Mouse (Mus musculus) liver, embryonic 15.5 days (tissue): ENCODE results near the gene Lctl. TPM values are rescaled to one million over a fixed set of nuclear protein-coding genes. Genes with fewer than 3 reads are reported as not detected.

Experiments used
- ATAC-seq: fragments of 200-750 bp; cut with Nextera tagmentation; 2 replicates; pipeline ENCODE4 v1.8.0; 2017; ENCODE audit warnings: moderate number of reproducible peaks, mild to moderate bottlenecking, moderate library complexity; ENCODE audit not compliant: insufficient read depth
- H3K27ac ChIP-seq: fragments of 300-500 bp; sonication (generic); replicated peaks from 2 replicates; pipeline ENCODE4 v1.5.1; 2015; ENCODE audit warnings: mild to moderate bottlenecking, inconsistent platforms
- H3K27me3 ChIP-seq: fragments of 300-500 bp; sonication (generic); 2 replicates; pipeline ENCODE4 v1.6.1; 2015; ENCODE audit warnings: mild to moderate bottlenecking, inconsistent platforms
- H3K36me3 ChIP-seq: fragments of 300-500 bp; sonication (generic); replicated peaks from 2 replicates; pipeline ENCODE4 v1.6.1; 2015; ENCODE audit warnings: moderate library complexity, mild to moderate bottlenecking, inconsistent platforms
- H3K4me1 ChIP-seq: fragments of 300-500 bp; sonication (generic); replicated peaks from 2 replicates; pipeline ENCODE4 v1.6.1; 2015; ENCODE audit warnings: inconsistent platforms
- H3K4me2 ChIP-seq: fragments of 300-500 bp; sonication (generic); 2 replicates; pipeline ENCODE4 v1.6.1; 2015; ENCODE audit warnings: moderate library complexity, mild to moderate bottlenecking, inconsistent platforms
- H3K4me3 ChIP-seq: fragments of 300-500 bp; sonication (generic); replicated peaks from 2 replicates; pipeline ENCODE4 v1.5.1; 2015; ENCODE audit warnings: mild to moderate bottlenecking, inconsistent platforms
- H3K9ac ChIP-seq: fragments of 300-500 bp; sonication (generic); 2 replicates; pipeline ENCODE4 v1.6.1; 2015; ENCODE audit warnings: moderate library complexity, mild to moderate bottlenecking, inconsistent platforms
- H3K9me3 ChIP-seq: fragments of 300-500 bp; sonication (generic); replicated peaks from 2 replicates; pipeline ENCODE4 v1.6.1; 2016; ENCODE audit warnings: inconsistent platforms
- WGBS: fragments of 180-500 bp; shearing (Covaris S2); methylation state at CpG from one replicate; pipeline ENCODE4 v1.1.7; 2015; ENCODE audit warnings: mixed read lengths; ENCODE audit not compliant: insufficient replicate concordance; 5-methylcytosine and 5-hydroxymethylcytosine counted together
- polyA plus RNA-seq: library from polyadenylated mRNA; unstranded; fragments of >200 nt; fragmentation: Nextera tagmentation; extraction: Ambion mirVana; gene quantifications from 2 replicates; pipeline ENCODE4 v1.2.1, GENCODE M21; 2015

Lctl gene
- polyA plus RNA-seq, 1 experiment from 2014 or later, result not detected

DNA sequence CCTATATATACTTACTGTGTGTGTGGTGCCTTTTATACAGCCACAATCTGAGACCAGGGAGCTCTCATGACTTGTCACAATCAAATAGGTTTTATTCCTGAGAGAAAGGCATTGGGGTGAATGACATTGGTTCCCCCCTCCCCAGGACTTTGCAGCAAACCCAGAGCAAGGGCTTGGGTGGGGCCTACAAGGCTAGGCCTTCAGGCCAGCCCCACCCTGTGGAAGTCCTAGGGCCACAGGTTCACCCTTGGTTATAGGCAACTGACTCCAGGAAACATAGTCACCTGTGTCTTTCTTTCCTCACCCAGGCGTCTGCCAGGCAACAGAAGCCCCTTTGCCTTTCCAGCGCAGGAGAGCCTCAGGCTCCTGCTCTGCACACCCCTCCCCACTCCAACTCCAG is 31.0 kb upstream of the Lctl start:
- H3K27ac ChIP-seq, result peak overlapping the region; percentile 89
- H3K4me3 ChIP-seq, result peak overlapping the region; percentile 65
- peak overlapping the region; percentile 47; the same call in 1 of the 2 replicates for H3K9ac ChIP-seq
- peaks cover 3% of the 10 kb centered on the region; the same call in 1 of the 2 replicates for H3K36me3 ChIP-seq
- peak; percentile 38; the same call in 1 of the 2 replicates for ATAC-seq
- peaks cover 4% of the 10 kb centered on the region; the same call in 1 of the 2 replicates for H3K27me3 ChIP-seq
- WGBS, result 75% methylated on average over 2 of the region's 2 CpGs
- H3K9me3 ChIP-seq, result no peaks in the 10 kb centered on the region
- peaks cover 63% of the 10 kb centered on the region for H3K4me1 ChIP-seq
- peak overlapping the region; percentile 78 for H3K4me2 ChIP-seq

DNA sequence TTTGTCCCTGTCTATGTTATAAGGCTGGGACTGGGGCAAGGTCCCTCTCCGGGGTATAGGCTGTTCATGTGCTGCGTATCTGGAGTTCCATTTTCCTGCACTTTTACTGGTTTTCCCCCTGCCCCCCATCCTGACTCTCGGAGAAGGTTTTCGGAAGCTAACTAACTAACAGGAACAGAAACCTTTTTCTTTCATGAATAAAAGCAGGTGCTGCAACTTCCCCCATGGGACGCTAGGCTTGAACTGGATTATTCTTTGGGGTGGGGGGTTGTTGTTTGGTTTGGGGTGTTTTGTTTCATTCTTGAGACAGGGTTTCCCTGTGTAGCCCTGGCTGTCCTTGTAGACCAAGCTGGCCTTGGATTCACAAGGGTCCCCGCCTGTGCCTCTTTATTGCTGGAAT is 30.4 kb upstream of the Lctl start:
- peaks cover 4% of the 10 kb centered on the region; the same call in 1 of the 2 replicates for H3K27me3 ChIP-seq
- 77% methylated on average over 6 of the region's 6 CpGs for WGBS
- peak overlapping the region; percentile 47; the same call in 1 of the 2 replicates for H3K9ac ChIP-seq
- no peaks in the 10 kb centered on the region for H3K9me3 ChIP-seq
- H3K4me1 ChIP-seq, result peaks cover 57% of the 10 kb centered on the region
- peak overlapping the region; percentile 78 for H3K4me2 ChIP-seq
- H3K36me3 ChIP-seq, result peaks cover 3% of the 10 kb centered on the region; the same call in 1 of the 2 replicates
- peak overlapping the region; percentile 89 for H3K27ac ChIP-seq
- ATAC-seq, result no peak
- peak overlapping the region; percentile 65 for H3K4me3 ChIP-seq

DNA sequence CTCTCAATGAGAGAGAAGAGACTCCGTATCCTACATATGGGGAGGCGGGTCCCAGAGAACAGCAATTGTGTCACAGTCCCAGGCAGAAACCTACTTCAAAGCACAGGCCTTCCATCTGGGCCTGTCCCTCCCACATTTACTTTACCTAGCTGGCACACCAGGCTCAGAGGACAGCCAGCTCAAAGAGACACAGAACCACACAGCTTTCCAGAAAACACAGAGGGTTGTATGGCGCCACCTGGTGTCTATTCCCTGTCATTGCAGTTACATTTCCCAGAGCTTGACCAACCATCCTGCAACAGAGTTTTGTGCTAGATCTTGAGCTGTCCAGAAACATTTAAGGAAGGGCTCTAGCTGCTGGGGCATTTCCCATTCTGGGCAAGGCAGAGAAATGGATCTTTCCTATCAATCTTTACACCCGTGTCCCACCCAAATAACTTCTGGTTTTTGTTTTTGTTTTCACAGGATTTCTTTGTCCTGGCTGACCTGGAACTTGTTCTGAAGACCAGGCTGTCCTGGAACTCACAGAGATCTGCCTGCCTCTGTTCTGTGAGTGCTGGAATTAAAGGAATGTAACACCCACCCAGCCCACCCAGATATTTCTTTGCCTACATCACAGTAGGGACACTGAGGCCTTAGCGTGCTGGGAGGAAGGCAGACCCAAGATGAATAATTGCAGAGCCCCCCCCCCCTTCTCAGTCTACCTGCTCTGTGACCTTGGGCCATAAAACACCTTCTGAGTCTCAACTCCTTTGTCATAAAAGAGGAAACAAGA is 29.3 kb upstream of the Lctl start:
- no peak overlapping the region for H3K4me3 ChIP-seq
- peak overlapping the region; percentile 12 for H3K9ac ChIP-seq
- WGBS, result 45% methylated on average over 5 of the region's 5 CpGs
- H3K27me3 ChIP-seq, result peaks cover 4% of the 10 kb centered on the region; the same call in 1 of the 2 replicates
- no peaks in the 10 kb centered on the region for H3K9me3 ChIP-seq
- peaks cover 54% of the 10 kb centered on the region for H3K4me1 ChIP-seq
- peak overlapping the region; percentile 89 for H3K27ac ChIP-seq
- no peak for ATAC-seq
- peaks cover 3% of the 10 kb centered on the region; the same call in 1 of the 2 replicates for H3K36me3 ChIP-seq
- H3K4me2 ChIP-seq, result no peak overlapping the region

DNA sequence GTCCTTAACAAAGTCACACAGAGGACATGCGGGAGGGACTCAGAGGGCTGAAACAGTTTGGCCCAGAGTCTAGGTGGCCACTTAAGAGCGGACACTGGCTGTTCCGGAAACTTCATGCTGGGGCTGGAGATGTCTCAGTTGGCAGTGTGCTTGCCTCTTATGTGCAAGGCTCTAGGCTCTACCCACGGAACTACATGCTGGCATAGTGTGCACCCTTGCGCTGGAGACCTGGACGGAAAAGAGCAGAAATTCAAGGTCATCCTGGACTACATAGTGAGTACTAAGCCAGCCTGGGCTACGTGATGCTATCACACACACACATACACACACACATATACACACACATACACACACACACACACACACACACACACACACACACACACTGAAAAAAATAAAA is 28.6 kb upstream of the Lctl start:
- no peak overlapping the region for H3K27ac ChIP-seq
- H3K36me3 ChIP-seq, result peaks cover 3% of the 10 kb centered on the region; the same call in 1 of the 2 replicates
- H3K27me3 ChIP-seq, result peaks cover 4% of the 10 kb centered on the region; the same call in 1 of the 2 replicates
- ATAC-seq, result no peak
- H3K4me2 ChIP-seq, result no peak overlapping the region
- H3K9ac ChIP-seq, result no peak overlapping the region
- no peaks in the 10 kb centered on the region for H3K9me3 ChIP-seq
- H3K4me1 ChIP-seq, result peaks cover 47% of the 10 kb centered on the region
- no peak overlapping the region for H3K4me3 ChIP-seq
- 72% methylated on average over 7 of the region's 7 CpGs for WGBS

DNA sequence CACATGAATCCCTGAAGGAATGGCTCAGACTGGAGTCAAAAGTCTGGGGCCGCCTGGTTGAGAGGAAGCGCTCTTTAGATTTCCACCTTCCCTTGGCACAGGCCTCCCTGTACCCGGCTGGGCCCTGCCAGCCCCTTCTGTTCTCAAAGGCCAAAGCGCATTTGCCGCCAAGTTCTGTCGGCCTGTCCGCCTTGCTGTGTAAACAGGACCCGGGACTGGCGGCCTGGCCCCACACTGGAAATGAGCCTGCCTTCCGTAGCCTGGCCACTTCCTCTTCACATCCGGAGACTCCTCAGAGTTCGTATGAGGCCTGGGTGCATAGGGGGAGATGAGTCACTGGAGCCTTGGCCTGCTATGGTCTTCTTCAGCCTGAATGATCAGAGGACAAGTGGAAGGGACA is 27.9 kb upstream of the Lctl start:
- no peak for ATAC-seq
- Histone ChIP-seq H3K36me3 (peaks cover 3% of the 10 kb centered on the region; the same call in 1 of the 2 replicates), H3K27ac (no peak overlapping the region; the same call in 1 of the 2 replicates), H3K4me1 (peaks cover 42% of the 10 kb centered on the region), H3K4me3 (no peak overlapping the region), H3K9me3 (no peaks in the 10 kb centered on the region), H3K27me3 (peaks cover 2% of the 10 kb centered on the region; the same call in 1 of the 2 replicates), H3K9ac (no peak overlapping the region), H3K4me2 (no peak overlapping the region)
- WGBS, result 24% methylated on average over 12 of the region's 12 CpGs

DNA sequence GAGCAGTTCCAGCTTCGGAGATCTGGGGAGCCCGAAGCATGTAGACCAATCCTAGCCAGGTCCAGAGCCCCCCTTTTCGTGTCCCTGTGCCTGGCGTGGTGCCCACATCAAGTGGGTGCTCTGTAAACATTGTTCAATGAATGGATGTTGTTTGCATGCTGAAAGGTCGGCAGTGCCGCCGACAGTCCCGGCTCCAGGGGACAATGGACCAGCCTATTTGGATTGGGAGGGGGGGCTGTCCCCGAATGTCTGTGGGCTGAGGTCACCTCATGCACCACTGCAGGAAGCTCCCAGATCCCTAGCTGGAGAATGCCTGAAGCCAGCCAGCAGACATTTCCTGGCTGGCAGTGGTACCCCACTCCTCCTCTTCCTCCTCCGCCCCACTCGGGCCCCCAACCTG is 22.9 kb upstream of the Lctl start:
- Histone ChIP-seq H3K9ac (no peak overlapping the region), H3K4me1 (peaks cover 6% of the 10 kb centered on the region), H3K27me3 (no peaks in the 10 kb centered on the region), H3K9me3 (no peaks in the 10 kb centered on the region), H3K27ac (no peak overlapping the region), H3K36me3 (no peaks in the 10 kb centered on the region), H3K4me2 (no peak overlapping the region), H3K4me3 (no peak overlapping the region)
- ATAC-seq, result no peak
- WGBS, result 64% methylated on average over 11 of the region's 11 CpGs

DNA sequence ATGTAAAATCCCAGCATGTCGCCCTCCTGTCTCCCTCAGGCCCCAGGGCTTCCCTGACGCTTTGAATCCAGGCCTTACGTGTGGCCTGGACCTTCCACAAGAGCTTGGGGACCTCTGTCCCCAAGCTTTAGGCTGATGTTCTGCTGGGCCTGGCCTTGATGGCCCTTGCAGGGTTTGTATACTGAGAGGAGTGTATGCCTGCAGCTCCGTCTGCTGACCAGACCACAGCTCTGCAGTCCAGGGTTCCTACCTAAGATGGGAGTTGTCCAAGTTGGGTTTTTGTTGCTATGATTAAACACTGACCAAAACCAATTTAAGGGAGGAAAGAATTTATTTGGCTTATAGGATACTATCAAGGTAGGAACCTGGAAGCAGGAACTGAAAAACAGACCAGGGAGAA is 18.7 kb upstream of the Lctl start:
- H3K9me3 ChIP-seq, result no peaks in the 10 kb centered on the region
- H3K4me1 ChIP-seq, result peaks cover 6% of the 10 kb centered on the region
- no peaks in the 10 kb centered on the region for H3K36me3 ChIP-seq
- no peak overlapping the region for H3K4me3 ChIP-seq
- no peaks in the 10 kb centered on the region for H3K27me3 ChIP-seq
- no peak for ATAC-seq
- H3K27ac ChIP-seq, result no peak overlapping the region
- WGBS, result 61% methylated on average over 4 of the region's 4 CpGs
- no peak overlapping the region for H3K4me2 ChIP-seq
- H3K9ac ChIP-seq, result no peak overlapping the region

DNA sequence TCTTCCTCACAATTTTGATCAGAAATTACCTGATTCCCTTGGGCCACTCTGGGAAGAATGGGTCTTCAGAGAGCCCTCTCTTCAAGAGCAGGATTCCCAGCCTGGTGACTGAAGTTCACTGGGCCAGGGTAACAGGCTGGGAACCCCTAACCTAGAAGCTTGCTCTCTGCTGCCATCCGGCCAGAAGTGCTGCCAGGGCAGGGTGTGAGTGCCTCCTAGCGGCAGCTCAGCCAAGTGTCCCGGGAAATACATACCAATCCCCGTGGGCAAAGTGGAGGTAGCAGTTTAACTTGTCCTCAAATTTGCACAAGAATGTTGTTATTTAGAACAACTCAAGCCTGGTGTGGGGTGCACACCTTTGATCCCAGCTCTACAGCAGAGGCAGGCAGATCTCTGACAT is 16.5 kb upstream of the Lctl start:
- Histone ChIP-seq H3K9me3 (no peaks in the 10 kb centered on the region), H3K4me3 (no peak overlapping the region), H3K27me3 (no peaks in the 10 kb centered on the region), H3K4me2 (no peak overlapping the region), H3K36me3 (no peaks in the 10 kb centered on the region), H3K9ac (no peak overlapping the region), H3K27ac (no peak overlapping the region), H3K4me1 (no peaks in the 10 kb centered on the region)
- 1% methylated on average over 4 of the region's 4 CpGs for WGBS
- no peak for ATAC-seq

DNA sequence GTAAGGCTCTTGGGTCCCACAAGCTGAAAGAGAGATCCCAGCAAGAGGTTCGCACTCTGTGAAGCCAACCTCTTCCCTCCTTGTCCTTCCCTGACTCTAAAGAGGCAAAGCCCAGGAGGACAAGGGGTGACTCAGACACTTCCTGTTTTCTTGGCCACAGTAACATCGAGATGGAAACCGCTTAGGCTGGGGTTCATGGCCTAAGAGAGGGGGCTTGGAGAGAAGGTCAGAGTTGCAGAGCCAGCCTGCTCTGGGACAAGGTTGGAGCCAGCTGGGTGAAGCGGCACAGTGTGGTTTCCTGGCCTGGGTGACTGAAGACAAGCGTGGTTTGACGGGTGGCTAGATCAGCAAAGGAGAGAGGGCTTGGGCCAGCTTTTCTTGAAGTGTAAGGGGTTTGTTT is 11.6 kb upstream of the Lctl start:
- no peaks in the 10 kb centered on the region for H3K9me3 ChIP-seq
- ATAC-seq, result no peak
- no peak overlapping the region for H3K9ac ChIP-seq
- no peaks in the 10 kb centered on the region for H3K4me1 ChIP-seq
- H3K27me3 ChIP-seq, result no peaks in the 10 kb centered on the region
- H3K4me3 ChIP-seq, result no peak overlapping the region
- H3K27ac ChIP-seq, result no peak overlapping the region
- no peak overlapping the region for H3K4me2 ChIP-seq
- 22% methylated on average over 6 of the region's 6 CpGs for WGBS
- H3K36me3 ChIP-seq, result no peaks in the 10 kb centered on the region

DNA sequence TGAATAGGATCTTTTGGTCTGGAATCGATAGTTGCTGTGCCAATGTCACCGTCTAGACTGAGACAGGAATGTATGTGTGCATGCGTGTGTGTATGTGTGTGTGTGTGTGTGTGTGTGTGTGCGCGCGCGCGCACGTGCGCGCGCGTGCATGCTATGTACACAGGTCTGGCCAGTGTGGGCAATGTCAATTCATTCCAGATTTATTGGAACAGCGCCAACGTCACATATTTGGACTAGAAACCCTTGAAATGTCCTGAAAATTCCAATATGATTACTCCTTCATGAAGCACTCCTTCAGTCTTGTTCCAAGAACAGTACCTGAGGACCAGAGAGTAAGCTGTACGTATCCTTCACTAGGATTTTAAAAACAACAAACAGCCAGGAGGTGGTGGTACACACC is 6.4 kb upstream of the Lctl start:
- 88% methylated on average over 16 of the region's 16 CpGs for WGBS
- H3K4me2 ChIP-seq, result no peak overlapping the region
- no peak overlapping the region for H3K27ac ChIP-seq
- H3K36me3 ChIP-seq, result no peaks in the 10 kb centered on the region
- H3K4me3 ChIP-seq, result no peak overlapping the region
- H3K27me3 ChIP-seq, result no peaks in the 10 kb centered on the region
- H3K4me1 ChIP-seq, result no peaks in the 10 kb centered on the region; the same call in 1 of the 2 replicates
- no peaks in the 10 kb centered on the region for H3K9me3 ChIP-seq
- no peak overlapping the region for H3K9ac ChIP-seq
- no peak for ATAC-seq

DNA sequence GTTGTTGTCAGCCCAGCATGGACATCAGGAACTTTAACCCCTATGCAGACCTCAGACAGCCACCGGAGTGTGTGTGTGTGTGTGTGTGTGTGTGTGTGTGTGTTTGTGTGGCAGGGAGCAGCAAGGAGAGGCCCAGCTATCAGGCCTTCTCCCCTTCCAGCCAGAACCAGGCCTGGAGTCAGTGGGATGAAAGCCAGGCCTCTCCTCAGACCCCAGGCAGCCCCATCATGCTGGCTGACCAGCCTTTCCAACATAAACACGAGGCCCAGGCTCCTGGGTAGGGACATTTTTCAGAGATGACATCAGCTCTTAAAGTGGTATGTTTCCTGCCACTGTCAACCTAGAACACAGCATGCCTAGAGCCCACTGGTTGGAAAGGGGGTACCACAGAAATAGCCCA is 2.3 kb upstream of the Lctl start:
- Histone ChIP-seq H3K4me2 (no peak overlapping the region), H3K4me1 (no peaks in the 10 kb centered on the region; the same call in 1 of the 2 replicates), H3K9ac (no peak overlapping the region), H3K27me3 (no peaks in the 10 kb centered on the region), H3K36me3 (no peaks in the 10 kb centered on the region), H3K4me3 (no peak overlapping the region), H3K9me3 (no peaks in the 10 kb centered on the region), H3K27ac (no peak overlapping the region)
- WGBS, result 36% methylated on average over 2 of the region's 2 CpGs
- no peak for ATAC-seq
